Mouse (Mus musculus) fibroblast of lung, adult 2 months (primary cell): ENCODE measurements around the gene Odf3b.

Experiments used
- DNase-seq: peaks from one replicate; pipeline ENCODE4 v3.0.0-alpha.2; 2011; ENCODE audit warnings: low read depth

The Odf3b gene

DNA sequence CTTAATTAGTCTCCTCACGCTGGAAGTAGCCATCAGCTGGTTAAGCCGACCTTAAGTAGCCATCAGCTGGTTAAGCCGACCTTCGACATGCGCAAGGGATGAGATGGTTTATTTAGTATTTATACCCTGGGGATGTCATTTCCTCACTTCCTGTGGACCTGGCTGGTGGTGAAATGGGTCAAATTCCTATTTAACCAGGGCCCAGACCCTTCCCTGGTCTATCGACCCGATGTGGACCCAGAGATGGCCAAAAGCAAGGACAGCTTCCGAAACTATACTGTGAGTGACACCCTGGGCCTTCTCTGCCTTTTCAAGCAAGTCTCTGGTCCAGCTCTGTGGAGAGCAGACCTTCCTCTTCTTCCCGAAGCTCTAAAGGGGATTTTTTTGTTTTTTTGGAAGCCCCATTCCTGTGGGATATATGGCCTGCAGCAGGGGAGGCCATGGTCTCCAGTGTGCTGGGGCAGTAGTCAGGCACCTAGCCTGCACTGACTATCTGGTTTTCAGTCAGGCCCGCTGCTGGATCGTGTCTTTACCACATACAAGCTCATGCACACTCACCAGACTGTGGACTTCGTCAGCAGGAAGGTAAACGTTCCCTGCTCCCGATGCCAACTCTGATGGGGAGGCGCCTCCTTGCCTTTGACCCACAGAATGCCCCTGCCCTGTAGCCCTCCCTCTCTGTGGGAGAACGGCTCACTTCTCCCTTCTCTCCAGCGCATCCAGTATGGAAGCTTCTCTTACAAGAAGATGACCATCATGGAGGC lies 44.1 kb downstream of the Odf3b start:
- no peak for DNase-seq

DNA sequence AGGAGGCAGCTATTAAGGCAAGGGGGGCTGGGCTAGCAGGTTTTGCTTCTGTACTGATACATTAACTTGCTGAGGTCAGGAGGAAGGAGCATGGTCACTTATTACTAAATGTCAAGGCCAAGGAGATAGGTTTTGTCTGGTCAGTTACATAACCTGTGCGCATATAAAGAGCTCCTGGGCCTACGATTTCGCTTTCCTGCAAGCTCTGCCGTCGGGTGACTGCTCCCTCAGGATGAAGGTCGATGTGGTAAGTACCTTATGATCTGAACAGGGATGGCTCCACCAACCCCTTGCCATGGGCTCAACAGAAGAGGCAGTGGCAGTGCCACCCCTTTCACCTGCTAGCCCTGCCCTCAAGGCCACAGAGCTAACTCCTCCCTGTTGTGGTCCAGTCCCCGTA lies 44.8 kb downstream of the Odf3b start, which contains the start of gene Miox:
Gene Miox (plus strand): TSS at position 128 of the 400 bp plus-strand sequence.
- DNase-seq = no peak
